Mouse (Mus musculus): ENCODE data around the gene 1700034J05Rik. TPM values are rescaled to one million over a fixed set of nuclear protein-coding genes. Genes with fewer than 3 reads are reported as not detected.

1700034J05Rik gene
- polyA plus RNA-seq (2014; fragmentation: Illumina TruSeq; extraction: RNeasy Lipid Tissue Mini Kit (QIAGEN cat#74804); ENCODE audit: insufficient read depth, low read depth, low replicate concordance) = not detected

DNA sequence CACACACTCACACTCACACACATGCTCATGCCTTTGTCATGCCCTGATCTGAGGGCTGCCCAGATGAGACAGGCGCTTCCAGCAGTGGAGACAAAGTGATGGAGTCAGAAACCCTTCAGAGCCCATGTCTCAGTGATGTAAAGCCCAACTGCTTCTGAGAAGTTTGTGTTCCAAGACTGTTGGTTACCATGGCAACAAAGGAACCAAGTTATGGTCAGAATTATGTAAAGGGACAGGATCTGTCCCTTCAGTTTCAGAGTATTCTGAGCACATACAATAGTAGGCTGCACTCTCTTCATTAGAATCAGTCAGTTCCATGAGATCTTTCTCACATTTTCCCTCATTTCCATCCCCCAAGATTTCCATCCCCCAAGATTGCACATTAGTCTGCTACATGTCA lies at the start of gene 1700034J05Rik:
1700034J05Rik (minus strand) TSS at position 165 of the 400 bp plus-strand sequence.

Other genes starting within 250 kb of the 1700034J05Rik start
- 8.4 TPM for gene Stk38l, start 229.4 kb downstream of the 1700034J05Rik start, polyA plus RNA-seq (2014; fragmentation: Illumina TruSeq; extraction: RNeasy Lipid Tissue Mini Kit (QIAGEN cat#74804); ENCODE audit: insufficient read depth, low read depth, low replicate concordance)
- 0.34 TPM for gene Arntl2, start 158.4 kb downstream of the 1700034J05Rik start, polyA plus RNA-seq (2014; fragmentation: Illumina TruSeq; extraction: RNeasy Lipid Tissue Mini Kit (QIAGEN cat#74804); ENCODE audit: insufficient read depth, low read depth, low replicate concordance)
- gene Smco2, start 104.3 kb downstream of the 1700034J05Rik start, polyA plus RNA-seq (2014; fragmentation: Illumina TruSeq; extraction: RNeasy Lipid Tissue Mini Kit (QIAGEN cat#74804); ENCODE audit: insufficient read depth, low read depth, low replicate concordance) = not detected
- 33.1 TPM for gene Ppfibp1, start 65.9 kb downstream of the 1700034J05Rik start, polyA plus RNA-seq (2014; fragmentation: Illumina TruSeq; extraction: RNeasy Lipid Tissue Mini Kit (QIAGEN cat#74804); ENCODE audit: insufficient read depth, low read depth, low replicate concordance)
- gene Rep15, start 78.2 kb upstream of the 1700034J05Rik start, polyA plus RNA-seq (2014; fragmentation: Illumina TruSeq; extraction: RNeasy Lipid Tissue Mini Kit (QIAGEN cat#74804); ENCODE audit: insufficient read depth, low read depth, low replicate concordance) = 0.83 TPM
- 43.9 TPM for gene Mrps35, start 88.3 kb upstream of the 1700034J05Rik start, polyA plus RNA-seq (2014; fragmentation: Illumina TruSeq; extraction: RNeasy Lipid Tissue Mini Kit (QIAGEN cat#74804); ENCODE audit: insufficient read depth, low read depth, low replicate concordance)
- gene Mansc4, start 132.6 kb upstream of the 1700034J05Rik start, polyA plus RNA-seq (2014; fragmentation: Illumina TruSeq; extraction: RNeasy Lipid Tissue Mini Kit (QIAGEN cat#74804); ENCODE audit: insufficient read depth, low read depth, low replicate concordance) = not detected
- 4.3 TPM for gene Klhl42, start 137.0 kb upstream of the 1700034J05Rik start, polyA plus RNA-seq (2014; fragmentation: Illumina TruSeq; extraction: RNeasy Lipid Tissue Mini Kit (QIAGEN cat#74804); ENCODE audit: insufficient read depth, low read depth, low replicate concordance)